Mouse (Mus musculus): ENCODE measurements around the gene Ghrl. TPM values are rescaled to one million over a fixed set of nuclear protein-coding genes. Genes with fewer than 3 reads are reported as not detected.
"Not testable (repeated sequence)": the region's sequence is repeated elsewhere in the genome, so short reads cannot be mapped to it uniquely, and the experiment has no call there.

The Ghrl gene
- total RNA-seq, 2 experiments from 2014 or later, result not detected

DNA sequence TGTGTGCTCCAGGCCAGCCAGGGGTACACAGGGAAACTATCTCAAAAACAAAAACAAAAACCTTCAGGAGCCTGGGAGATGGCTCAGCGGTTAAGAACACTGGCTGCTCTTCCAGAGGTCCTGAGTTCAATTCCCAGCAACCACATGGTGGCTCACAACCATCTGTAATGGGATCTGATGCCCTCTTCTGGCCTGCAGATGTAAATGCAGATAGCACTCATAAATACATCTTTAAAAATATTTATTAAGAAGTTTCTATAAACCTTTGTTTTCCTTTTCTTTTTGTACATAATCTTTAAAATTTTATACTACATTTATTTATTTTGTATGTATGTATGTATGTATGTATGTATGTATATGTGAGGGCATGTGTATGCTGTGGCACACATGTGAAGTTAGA lies 47.7 kb downstream of the Ghrl start:
- DNase-seq (ENCODE audit: low spot score in 2 of 2), result not testable (repeated sequence)

DNA sequence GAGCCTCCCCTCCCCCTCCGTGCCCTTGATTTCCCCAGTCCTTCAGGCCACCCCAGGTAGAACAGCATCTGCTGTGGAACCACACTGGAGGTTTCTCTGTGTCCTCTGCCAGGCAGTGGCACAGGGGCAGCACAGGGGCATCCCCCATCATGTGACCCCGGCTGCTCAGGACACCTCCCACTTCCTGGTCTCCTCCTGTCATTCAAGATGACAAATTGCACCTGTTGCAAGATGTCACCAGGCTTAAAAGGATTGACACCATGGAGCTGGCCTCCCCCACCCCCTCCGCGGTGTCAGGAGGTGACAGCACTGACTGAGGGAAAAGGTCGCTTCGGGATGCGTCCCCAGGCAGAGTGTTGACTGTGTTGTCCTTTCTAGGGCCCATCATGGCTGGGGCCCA lies 49.9 kb downstream of the Ghrl start:
- no peak for DNase-seq (ENCODE audit: low spot score in 2 of 2)

DNA sequence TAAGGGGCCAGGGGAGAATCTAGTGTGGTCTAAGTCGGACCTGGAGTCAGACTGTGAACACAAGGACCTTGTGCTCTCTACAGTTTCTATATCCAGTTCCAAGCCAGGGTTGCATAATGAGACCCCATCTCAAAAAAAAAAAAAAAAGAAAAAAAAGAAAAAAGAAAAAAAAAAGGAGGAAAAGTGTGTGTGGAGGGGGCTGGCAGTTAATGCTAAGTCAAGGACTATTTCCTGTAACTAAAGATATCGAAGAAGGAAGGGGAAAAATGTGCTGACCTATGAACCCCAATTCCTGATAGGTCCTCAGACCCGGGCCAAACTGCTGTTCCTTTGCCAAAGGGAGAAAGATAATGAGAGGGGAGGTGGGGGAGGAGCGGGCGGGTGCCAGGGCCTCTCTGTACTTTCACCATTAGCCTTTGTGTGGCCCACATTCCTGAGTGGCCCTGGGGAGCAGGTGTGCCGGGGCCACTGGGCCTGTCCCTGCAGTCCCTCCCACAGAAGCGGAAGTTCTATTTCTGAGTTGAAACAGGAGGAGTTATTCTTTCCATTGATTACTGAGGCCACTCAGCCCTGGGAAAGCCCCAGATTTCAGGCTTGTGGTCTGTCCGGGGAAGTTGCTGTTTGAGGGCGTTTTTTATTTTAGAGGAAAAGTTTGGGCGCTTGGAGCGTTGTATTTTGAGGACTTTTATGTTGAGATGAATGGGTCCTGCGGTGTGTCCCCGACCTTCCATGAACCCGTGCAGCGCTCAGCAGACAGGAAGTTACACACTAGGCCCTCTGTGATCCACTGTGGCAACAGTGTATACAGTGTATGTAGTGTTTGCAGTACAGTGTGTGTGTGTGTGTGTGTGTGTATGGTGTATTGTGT lies 51.2 kb downstream of the Ghrl start:
- DNase-seq (ENCODE audit: low spot score in 2 of 2), result no peak

DNA sequence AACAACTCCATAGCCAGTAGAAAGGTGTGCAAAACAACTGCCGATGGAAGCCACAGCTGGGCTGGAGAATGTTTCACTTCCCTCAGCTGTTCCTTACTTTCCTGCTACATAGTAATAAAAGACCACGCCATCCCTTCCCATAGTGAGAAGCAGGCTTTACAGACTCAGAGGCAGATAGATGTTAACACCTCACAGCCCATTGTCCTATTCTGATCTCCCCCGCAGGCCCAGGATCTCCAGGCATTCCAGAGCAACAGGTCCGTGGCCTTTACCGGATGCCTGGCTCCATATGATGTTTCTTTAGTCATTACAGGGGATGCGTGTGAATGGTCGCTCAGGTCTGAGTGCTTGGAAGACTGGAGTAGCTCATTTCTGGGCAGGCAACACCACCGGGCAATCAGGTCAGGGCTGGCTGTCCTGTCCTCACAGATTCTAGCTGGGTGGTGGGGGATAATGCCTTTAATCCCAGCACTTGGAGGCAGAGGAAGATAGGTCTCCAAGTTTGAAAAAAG lies 52.0 kb downstream of the Ghrl start:
- no peak for DNase-seq (ENCODE audit: low spot score in 2 of 2)

Small RNA genes lying within 50 kb of the gene (microRNA-seq; reads per million reads assigned to microRNA genes)
- 1.3 to 1.7 reads per million in 2 experiments for gene Mir7042

Other genes starting within 250 kb of the Ghrl start
- gene Il17rc, start 248.5 kb downstream of the Ghrl start, total RNA-seq (2021), result 1 to 10 TPM; 4.9 to 8.2 TPM
- gene Creld1, start 236.6 kb downstream of the Ghrl start, total RNA-seq (2021), result 100 to 1,000 TPM; 112 to 116 TPM
- 10 to 100 TPM; 52.8 to 54.9 TPM for gene Prrt3, start 217.9 kb downstream of the Ghrl start, total RNA-seq (2021)
- 10 to 100 TPM; 71.8 to 77.6 TPM for gene Emc3, start 188.2 kb downstream of the Ghrl start, total RNA-seq (2021)
- gene Fancd2, start 188.2 kb downstream of the Ghrl start, total RNA-seq (2021), result 1 to 10 TPM; 1.5 to 2.2 TPM
- gene Fancd2os, start 119.2 kb downstream of the Ghrl start, total RNA-seq (2021), result not detected
- gene Brk1, start 115.1 kb downstream of the Ghrl start, total RNA-seq (2021), result 100 to 1,000 TPM; 210 to 217 TPM
- 10 to 100 TPM; 35.3 to 46.6 TPM for gene Vhl, start 95.9 kb downstream of the Ghrl start, total RNA-seq (2021)
- 10 to 100 TPM; 23.5 to 25.4 TPM for gene Irak2, start 81.4 kb downstream of the Ghrl start, total RNA-seq (2021)
- gene Tatdn2, start 22.8 kb downstream of the Ghrl start, total RNA-seq (2021), result 10 to 100 TPM; 70.1 to 80.2 TPM
- 10 to 100 TPM; 62.7 to 66.2 TPM for gene Sec13, start 20.9 kb upstream of the Ghrl start, total RNA-seq (2021)